Mouse (Mus musculus) brown adipose tissue, adult 24 weeks (tissue): ENCODE measurements around the gene Amfr. TPM values are rescaled to one million over a fixed set of nuclear protein-coding genes. Genes with fewer than 3 reads are reported as not detected.
"Not testable (repeated sequence)": the region's sequence is repeated elsewhere in the genome, so short reads cannot be mapped to it uniquely, and the experiment has no call there.

Source experiments
- H3K27ac ChIP-seq: fragments of 200-500 bp; replicated peaks from 2 replicates; pipeline ENCODE4 v1.5.1; 2012; ENCODE audit warnings: low read depth, mild to moderate bottlenecking, low read length
- H3K4me1 ChIP-seq: fragments of 200-500 bp; 2 replicates; pipeline ENCODE4 v1.6.1; 2012; ENCODE audit warnings: low read length, mixed read lengths; ENCODE audit not compliant: control insufficient read depth, insufficient read depth, insufficient read length
- H3K4me3 ChIP-seq: fragments of 200-500 bp; 2 replicates; pipeline ENCODE4 v1.5.1; 2012; ENCODE audit warnings: low read depth, mild to moderate bottlenecking, low read length, moderate library complexity; ENCODE audit not compliant: insufficient read depth
- polyA plus RNA-seq: library from polyadenylated mRNA; stranded (reverse); fragments of >200 nt; gene quantifications from 2 replicates; pipeline ENCODE4 v1.2.4, GENCODE M21; 2012; ENCODE audit not compliant: missing spikeins, insufficient read depth, insufficient read length

The Amfr gene
- 45.8 and 66.8 TPM in 2 replicates for polyA plus RNA-seq

- Histone ChIP-seq H3K27ac (peak within 1 kb of the TSS; percentile 79), H3K4me3 (peak within 1 kb of the TSS; percentile 99), H3K4me1 (peaks cover 5% of the 10 kb centered on the region)
These were observed at the start of gene Amfr for GRCm38 (mm10) chr8:94012013-94012951. Gene Amfr, minus strand, starts transcription at chr8:94012842.

GRCm38 (mm10) chr8:94057157-94057854 is 44.7 kb upstream of the Amfr start:
- Histone ChIP-seq H3K4me3 (no peak overlapping the region), H3K4me1 (no peaks in the 10 kb centered on the region), H3K27ac (no peak overlapping the region)

GRCm38 (mm10) chr8:94052696-94053095 is 40.1 kb upstream of the Amfr start:
- Histone ChIP-seq H3K4me1 (no peaks in the 10 kb centered on the region), H3K27ac (no peak overlapping the region)

GRCm38 (mm10) chr8:94047845-94048244 is 35.2 kb upstream of the Amfr start:
- no peak overlapping the region for H3K4me3 ChIP-seq
- H3K4me1 ChIP-seq: no peaks in the 10 kb centered on the region
- no peak overlapping the region for H3K27ac ChIP-seq

More at GRCm38 (mm10) chr8:94052696-94053095, 40.1 kb upstream of the Amfr start:
- no peak overlapping the region for H3K4me3 ChIP-seq

- no peak overlapping the region for H3K27ac ChIP-seq
These were observed 25.2 kb upstream of the Amfr start for GRCm38 (mm10) chr8:94037806-94038205.

GRCm38 (mm10) chr8:94036944-94037524 is 24.4 kb upstream of the Amfr start, which contains the start of the genes Nudt21 and Ogfod1:
Gene Nudt21, minus strand, starts transcription at chr8:94037031.
Gene Ogfod1, plus strand, starts transcription at chr8:94037198.
- peak within 1 kb of the TSS; percentile 95 for H3K4me3 ChIP-seq
- peak within 1 kb of the TSS; percentile 54 for H3K27ac ChIP-seq
- H3K4me1 ChIP-seq: peaks cover 7% of the 10 kb centered on the region

More at GRCm38 (mm10) chr8:94037806-94038205, 25.2 kb upstream of the Amfr start:
- H3K4me1 ChIP-seq: peaks cover 7% of the 10 kb centered on the region
- H3K4me3 ChIP-seq: peak overlapping the region; percentile 95

GRCm38 (mm10) chr8:94036541-94036940 is 23.9 kb upstream of the Amfr start:
- H3K4me1 ChIP-seq: not testable (repeated sequence)
- Histone ChIP-seq H3K27ac (peak overlapping the region; percentile 21; the same call in 1 of the 2 replicates), H3K4me3 (peak overlapping the region; percentile 88)

- H3K4me3 ChIP-seq: 0 out of 2 replicates have a peak overlapping the region, but pooled peaks have one; percentile 12
- H3K4me1 ChIP-seq: peaks cover 7% of the 10 kb centered on the region
- no peak overlapping the region for H3K27ac ChIP-seq
These were observed 22.6 kb upstream of the Amfr start for GRCm38 (mm10) chr8:94035200-94035599.

- H3K4me1 ChIP-seq: peaks cover 7% of the 10 kb centered on the region
- H3K4me3 ChIP-seq: no peak overlapping the region
- no peak overlapping the region for H3K27ac ChIP-seq
These were observed 21.0 kb upstream of the Amfr start for GRCm38 (mm10) chr8:94033601-94034000.

- peaks cover 2% of the 10 kb centered on the region; the same call in 1 of the 2 replicates for H3K4me1 ChIP-seq
- no peak overlapping the region for H3K4me3 ChIP-seq
- H3K27ac ChIP-seq: no peak overlapping the region
These were observed 17.1 kb upstream of the Amfr start for GRCm38 (mm10) chr8:94029701-94030100.

- Histone ChIP-seq H3K27ac (no peak overlapping the region), H3K4me3 (no peak overlapping the region), H3K4me1 (no peaks in the 10 kb centered on the region)
These were observed 11.3 kb upstream of the Amfr start for GRCm38 (mm10) chr8:94023916-94024315.

- H3K4me3 ChIP-seq: peak overlapping the region; percentile 99
- H3K27ac ChIP-seq: peak overlapping the region; percentile 23; the same call in 1 of the 2 replicates
- peaks cover 5% of the 10 kb centered on the region for H3K4me1 ChIP-seq
These were observed 477 bp upstream of the Amfr start for GRCm38 (mm10) chr8:94013026-94013612.

- peaks cover 5% of the 10 kb centered on the region for H3K4me1 ChIP-seq
These were observed 1.3 kb downstream of the Amfr start for GRCm38 (mm10) chr8:94011076-94012012.

More at GRCm38 (mm10) chr8:94011076-94012012, 1.3 kb downstream of the Amfr start:
- Histone ChIP-seq H3K4me3 (peak overlapping the region; percentile 99), H3K27ac (peak overlapping the region; percentile 46)
